Mouse (Mus musculus): ENCODE results near the gene Adcy9. TPM values are rescaled to one million over a fixed set of nuclear protein-coding genes. Genes with fewer than 3 reads are reported as not detected.
A peak's percentile ranks its signal among the peaks of the same experiment; 100 is the strongest.

Adcy9 gene
- 10 to 100 TPM; 43.2 to 50.9 TPM for total RNA-seq (2021)
- polyA plus RNA-seq (2012; rRNA removed): 38.2 and 56.7 TPM in 2 replicates
- long read RNA-seq, full-length matches to known transcripts: 5 of 6 reads
- long read RNA-seq, partial matches to known transcripts: 1 of 6 reads
- long read RNA-seq, other reads (novel, unspliced or antisense): 0 of 6 reads

GRCm38 (mm10) chr16:4420298-4421054 lies at the start of gene Adcy9:
Gene Adcy9 (minus strand): TSS chr16:4420498.
- DNase-seq: peak; percentile 97

- DNase-seq: peak; percentile 65
Measured at GRCm38 (mm10) chr16:4469599-4470352, 49.5 kb upstream of the Adcy9 start.

- no peak for DNase-seq
Measured at GRCm38 (mm10) chr16:4464529-4465089, 44.3 kb upstream of the Adcy9 start.

DNA sequence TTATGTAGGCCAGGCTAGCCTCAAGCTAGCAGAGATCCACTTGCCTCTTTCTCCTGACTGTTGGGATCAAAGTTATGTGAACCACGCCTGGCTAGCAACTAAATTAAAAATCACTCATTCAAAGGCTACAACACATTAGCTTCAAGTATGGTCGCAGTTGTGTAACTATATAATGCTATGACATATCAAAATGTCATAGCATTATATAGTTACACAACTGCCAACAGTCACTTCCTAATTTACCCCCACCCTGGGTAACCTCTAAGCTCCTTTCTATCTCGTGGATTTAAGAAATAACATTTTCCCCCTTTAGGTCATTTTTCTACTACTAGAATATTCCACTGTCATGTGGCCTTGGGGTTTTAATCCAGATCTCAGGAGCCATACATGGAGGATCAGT lies 37.6 kb upstream of the Adcy9 start:
- DNase-seq: no peak

- DNase-seq: no peak
Measured at GRCm38 (mm10) chr16:4456391-4456790, 36.1 kb upstream of the Adcy9 start.

DNA sequence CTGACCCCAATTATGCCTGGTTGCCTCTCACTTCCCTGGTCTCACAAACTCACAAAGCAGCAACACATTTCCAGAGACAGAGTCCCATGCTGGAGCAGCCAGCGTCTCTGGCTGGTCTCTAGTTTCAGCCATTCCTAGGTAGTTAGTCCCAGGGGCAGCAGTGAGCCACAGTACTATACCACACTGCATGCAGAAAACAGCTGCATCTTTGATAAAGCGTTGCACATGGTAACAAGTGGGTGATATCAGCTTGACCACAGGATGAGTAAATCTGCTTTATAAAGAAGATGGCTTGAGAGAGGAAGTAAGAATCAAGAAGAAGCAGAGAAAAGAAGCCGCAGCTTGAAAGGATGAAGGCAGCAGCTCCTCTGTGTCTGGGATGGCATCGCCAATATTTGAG lies 35.4 kb upstream of the Adcy9 start:
- DNase-seq: no peak

- DNase-seq: no peak
Measured at GRCm38 (mm10) chr16:4454563-4454962, 34.3 kb upstream of the Adcy9 start.

DNA sequence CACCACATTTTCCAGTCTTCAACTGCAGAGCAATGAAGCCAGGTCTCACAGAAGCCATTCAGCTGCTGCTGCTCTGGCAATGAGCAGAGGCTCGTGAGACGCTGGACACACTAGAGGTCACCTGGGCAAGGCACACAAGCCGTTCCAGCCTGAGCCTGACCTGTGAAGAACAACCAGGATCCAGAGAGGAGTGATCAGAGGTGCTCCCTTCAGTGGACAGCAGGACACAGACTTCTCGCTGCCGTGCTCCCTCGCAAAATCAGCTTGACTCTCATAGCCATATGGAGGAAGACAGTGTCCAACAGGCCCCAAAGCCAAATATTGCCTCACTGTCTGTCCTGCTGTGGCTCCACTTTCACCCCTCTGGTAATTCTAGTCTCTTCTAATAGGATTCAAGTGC lies 29.1 kb upstream of the Adcy9 start:
- DNase-seq: no peak

DNA sequence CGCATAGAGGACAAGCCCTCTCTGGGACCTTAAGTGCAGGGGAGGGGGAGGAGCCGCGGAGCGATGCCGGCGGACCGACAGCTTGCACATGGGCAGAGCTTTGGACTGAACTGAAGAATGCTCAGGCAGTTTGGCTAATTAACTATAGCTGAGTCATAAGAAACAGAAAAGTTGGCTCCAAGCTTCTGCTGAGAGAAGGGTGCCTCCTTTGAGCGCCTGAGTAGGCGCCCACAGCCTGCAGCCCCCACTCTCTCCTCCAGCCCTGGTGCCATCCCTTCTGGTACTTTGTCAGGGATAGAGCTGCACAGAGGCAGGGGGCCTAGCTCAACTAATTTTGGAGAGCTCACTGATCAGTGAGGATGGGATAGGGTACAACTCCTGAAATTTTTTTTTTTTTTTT lies 27.9 kb upstream of the Adcy9 start:
- no peak for DNase-seq

DNA sequence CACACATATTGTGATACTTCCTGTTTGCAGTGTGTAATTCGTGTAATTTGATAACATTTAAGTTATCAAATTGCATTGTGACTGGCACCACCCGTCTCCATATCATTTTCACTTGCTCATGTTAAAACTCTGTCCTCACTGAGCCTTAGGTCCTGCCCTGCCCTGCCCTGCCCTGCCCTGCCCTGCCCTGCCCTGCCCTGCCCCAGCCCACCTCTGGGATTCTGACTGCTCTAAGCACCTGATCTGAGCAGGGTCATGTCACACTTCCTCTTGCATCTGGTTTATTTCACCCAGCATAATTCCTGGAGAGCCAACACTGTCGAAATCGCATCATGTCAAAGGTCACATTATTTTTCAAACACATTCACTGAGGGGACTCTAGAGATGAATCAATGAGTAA lies 26.1 kb upstream of the Adcy9 start:
- DNase-seq: no peak

DNA sequence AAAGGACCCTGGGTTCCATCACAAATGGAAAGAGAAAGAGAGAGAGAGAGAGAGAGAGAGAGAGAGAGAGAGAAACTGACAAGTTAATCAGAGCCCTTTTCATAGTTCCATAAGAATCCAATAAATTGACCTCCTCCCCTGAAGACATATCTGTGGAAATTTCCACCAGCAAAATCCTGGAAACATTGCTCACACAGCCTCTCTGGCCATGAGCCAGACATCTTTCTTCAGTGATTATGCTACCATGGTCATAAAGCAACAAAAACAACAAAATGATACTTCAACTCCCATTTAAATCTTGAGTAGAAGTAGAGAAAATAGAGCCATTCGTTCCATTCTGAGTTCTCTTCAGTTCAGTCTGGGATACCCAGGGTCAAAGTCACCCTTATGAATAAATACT lies 24.1 kb upstream of the Adcy9 start:
- DNase-seq: no peak

DNA sequence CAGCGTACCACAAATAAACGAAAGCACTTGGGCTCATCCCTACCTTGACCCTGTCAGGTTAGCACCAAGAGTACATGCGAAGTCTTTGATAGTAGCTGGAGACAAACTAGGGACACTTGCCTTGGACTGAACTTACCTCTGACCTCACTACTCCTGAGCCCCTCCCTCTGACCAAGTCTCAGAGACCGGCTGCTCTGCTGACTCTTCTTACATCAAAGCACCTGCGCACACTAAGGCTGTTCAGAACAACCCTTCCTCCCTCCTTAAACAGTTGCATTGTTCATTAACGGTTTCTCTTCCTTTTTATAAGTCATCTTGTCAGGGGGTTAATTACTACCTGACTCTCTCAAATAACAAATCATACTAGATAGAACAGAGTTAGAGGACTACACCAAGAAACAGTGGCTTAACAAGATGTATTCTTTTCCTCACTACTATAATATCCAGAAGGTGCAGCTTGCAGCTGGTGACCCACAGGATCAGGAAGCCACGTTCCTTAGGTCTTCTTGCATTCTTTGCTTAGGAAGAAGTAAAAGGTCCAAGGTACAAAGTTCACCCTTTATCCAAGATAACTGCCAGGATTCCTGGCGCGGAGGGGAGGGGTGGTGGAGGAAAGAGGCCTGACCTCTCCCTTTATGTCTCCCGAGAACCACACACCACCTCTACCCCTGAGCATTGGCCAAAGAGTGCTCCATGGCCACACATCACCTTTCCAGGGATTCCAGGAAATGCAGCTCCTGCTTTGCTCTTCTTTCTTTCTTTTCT lies 19.2 kb upstream of the Adcy9 start:
- DNase-seq: no peak

DNA sequence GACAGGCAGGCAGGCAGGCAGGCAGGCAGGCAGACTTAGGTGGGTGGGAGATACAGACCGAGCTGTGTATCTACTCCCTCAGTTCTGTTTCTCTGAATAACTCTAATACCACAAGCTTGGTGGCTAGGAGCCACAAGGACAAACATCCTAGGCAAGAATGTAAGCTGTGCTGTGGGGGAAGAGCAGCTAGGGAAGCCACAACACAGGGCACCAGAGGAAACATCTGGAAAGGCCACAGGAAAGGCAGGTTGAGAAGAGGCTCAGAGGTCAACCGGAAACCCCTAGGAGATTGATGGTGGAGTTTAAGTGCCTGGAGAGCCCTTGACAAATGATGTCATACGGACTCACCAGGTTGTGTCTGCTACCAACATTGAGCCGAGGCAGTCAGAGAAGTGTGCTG lies 16.4 kb upstream of the Adcy9 start:
- peak; percentile 32 for DNase-seq

DNA sequence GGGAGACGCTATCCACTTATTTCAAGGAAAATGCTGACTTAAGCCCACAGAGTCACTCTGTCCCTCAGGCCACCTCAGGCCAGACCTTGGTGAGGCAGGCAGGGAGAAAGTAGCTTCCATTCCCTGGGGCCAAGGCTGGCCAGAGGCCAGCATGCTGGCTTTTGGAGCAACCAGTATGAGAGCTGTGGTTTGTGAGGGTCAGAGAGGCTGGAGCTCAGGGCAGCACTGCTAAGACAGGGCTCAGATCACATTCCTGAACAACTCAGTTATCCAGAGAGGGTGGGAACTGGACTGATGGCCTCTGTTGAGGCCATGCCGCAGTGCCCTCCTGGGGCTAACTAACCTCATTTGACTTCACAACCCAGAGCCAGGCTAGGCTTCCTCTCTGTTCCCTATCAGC lies 15.1 kb upstream of the Adcy9 start:
- peak; percentile 72 for DNase-seq

- DNase-seq: no peak
Measured at GRCm38 (mm10) chr16:4431841-4432240, 11.5 kb upstream of the Adcy9 start.

DNA sequence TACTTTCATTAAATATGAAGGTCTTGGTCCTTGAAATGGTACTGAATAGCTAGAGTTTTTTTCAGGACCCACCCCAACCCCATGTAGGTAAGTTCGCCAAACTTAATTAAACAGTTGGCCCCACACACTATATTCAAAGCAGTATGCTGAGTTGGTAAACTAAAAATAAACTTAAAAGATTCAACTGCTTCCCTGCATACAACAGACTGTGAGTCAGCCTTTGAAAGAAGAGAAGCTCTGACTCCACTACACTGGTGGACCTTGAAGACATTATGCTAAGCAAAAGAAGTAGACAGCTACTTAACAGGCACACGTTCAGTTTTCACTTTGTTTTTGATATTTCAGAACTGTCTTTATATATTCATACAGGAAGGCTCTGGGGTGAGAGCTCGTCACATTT lies 10.7 kb upstream of the Adcy9 start:
- DNase-seq: no peak

GRCm38 (mm10) chr16:4430232-4430631 lies 9.9 kb upstream of the Adcy9 start:
- no peak for DNase-seq

DNA sequence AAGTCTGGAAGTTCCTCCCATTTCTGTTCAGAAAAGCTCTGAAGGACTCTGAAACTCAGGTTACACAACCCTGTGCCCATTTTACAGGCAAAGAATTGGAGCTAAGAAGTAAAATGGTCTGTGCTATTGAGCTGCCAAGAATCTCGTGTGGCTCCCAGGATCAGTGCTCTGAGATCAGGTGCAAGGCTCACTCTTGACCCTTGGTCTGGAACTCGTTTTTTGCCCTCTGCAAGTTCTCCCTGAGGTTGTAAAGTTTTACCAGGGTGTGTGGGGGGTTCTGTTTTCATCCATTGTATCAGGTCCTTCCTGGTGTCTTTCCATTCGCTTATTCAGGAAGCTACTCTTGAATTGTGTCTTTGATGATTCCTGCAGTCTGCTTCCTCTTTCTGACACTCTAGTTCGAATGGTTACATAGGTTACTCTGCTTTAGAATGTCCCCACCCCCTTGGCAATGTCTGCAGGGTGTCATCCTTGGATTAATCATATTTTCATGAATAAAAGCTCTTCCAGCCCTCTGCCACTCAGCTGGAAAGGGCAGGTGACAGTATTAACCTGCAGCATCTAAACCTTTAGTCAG lies 5.4 kb upstream of the Adcy9 start:
- no peak for DNase-seq

DNA sequence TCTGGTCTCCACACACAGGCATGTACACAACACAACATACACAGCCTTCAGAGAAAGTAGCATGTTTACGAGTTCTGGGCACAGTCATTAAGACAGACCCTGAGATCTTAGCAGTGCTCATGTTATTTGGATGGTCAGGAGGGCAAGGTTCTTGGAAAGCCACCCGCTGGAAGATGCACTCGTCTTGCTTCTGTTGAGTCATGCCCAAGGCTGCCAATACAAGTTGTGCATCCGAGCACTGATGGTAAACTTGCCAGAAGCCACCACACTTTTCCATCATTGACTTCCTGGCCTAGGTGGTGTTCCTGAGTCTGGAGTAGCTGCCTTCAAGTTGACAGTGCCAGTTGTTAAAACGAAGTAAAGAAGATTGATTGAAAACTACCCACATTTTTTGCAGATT lies 3.3 kb upstream of the Adcy9 start:
- DNase-seq: peak; percentile 33

DNA sequence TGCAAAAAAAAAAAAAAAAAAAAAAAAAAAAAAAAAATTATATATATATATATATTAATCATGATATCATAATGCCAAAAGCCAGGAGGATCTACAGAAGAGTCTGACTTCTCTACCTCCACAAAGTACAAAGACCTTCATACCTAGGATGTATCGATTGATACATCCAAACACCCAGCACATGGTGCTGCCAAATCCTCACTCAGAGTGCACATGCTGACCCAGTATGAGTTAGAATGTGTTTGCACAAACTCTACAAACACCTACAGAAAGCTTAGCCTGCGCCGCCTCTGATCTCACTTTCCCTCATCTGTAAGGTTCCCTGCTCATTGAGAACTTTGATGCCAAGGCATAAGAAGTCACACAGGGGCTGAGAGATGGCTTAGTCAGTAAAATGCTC lies 2.7 kb upstream of the Adcy9 start:
- no peak for DNase-seq

DNA sequence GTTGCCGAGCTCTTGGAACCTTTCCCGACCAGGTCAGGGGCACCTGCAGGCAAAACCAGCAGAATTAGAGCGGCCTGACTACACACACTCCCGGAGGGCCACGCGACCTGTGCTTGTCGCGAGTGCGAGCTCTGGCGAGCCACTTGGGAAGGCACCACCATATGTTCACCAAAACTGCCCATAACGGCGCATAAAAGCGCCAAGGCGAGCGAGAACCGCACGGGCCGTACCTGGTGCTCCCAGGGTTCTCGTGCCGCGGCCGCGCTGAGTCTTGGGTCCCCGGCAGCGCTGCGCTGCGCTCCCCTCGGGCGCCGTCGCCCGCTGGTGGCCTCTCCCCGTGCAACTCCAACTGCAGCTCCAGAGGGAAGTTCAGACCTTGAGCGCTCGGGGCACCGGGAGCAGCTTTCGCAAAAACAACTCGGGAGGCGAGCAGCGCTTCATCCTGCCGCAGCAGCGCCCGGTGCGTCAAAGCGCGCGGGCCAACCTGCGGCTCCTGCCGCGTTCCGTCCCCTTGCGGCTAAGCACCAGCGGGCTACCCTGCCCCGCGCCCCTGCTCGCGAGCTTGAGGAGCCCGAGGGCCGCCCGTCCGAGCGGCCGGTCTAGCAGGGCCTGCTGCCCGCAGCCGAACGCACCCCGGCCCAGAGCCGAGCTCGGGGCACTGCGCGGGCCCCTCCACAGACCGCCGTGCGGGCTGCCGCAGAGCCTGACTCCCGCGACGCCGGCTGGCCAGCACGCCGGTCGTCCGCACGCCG lies 576 bp downstream of the Adcy9 start:
- peak; percentile 83 for DNase-seq
